Mouse (Mus musculus): ENCODE measurements at regions not wholly inside any gene's neighbourhood (a gene's known extent, or its start where the extent isn't known, plus 50 kb on each side); places are given as distances from the start of the nearest gene placed in this dataset.

- Histone ChIP-seq H3K36me3 (replicated peaks) (no peaks in the 10 kb centered on the region), H3K9me3 (peaks cover 13% of the 10 kb centered on the region), H3K27ac (replicated peaks) (no peak overlapping the region), H3K4me3 (no peak overlapping the region), H3K4me1 (peaks cover 6% of the 10 kb centered on the region; the same call in 1 of the 2 replicates), H3K27me3 (replicated peaks; ENCODE audit: low read depth, poor library complexity, severe bottlenecking) (no peaks in the 10 kb centered on the region)
- DNase-seq (ENCODE audit: low spot score): no peak
- WGBS: 74% methylated on average over 4 of the region's 4 CpGs
These were observed 201.8 kb downstream of the Foxo1 start for GRCm38 (mm10) chr3:52469900-52470299.

- Histone ChIP-seq H3K4me1 (peaks cover 6% of the 10 kb centered on the region; the same call in 1 of the 2 replicates), H3K9me3 (peaks cover 13% of the 10 kb centered on the region), H3K36me3 (replicated peaks) (no peaks in the 10 kb centered on the region), H3K27me3 (replicated peaks; ENCODE audit: low read depth, poor library complexity, severe bottlenecking) (no peaks in the 10 kb centered on the region), H3K27ac (replicated peaks) (no peak overlapping the region), H3K4me3 (no peak overlapping the region)
- 92% methylated on average over 5 of the region's 5 CpGs for WGBS
- DNase-seq (ENCODE audit: low spot score): no peak
These were observed 201.3 kb downstream of the Foxo1 start for GRCm38 (mm10) chr3:52469397-52469796.

DNA sequence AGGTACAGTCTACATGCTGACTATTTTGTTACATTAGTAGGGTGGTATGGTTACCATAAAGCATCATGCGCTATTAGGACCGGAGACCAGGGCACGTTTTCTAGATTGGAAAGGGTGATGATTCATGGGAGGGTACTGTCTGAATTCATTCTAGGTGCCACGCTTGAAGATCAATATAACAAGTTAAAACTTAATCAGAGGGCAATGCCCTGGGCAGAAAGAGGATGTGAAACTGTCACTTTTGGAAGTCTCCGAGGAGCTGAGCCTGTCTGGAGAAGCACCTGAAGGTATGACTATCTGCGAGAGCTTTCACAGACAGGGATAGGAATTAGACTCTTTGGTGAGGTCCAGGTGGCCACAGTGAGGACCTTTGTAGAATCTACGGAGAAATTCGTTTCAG is 200.2 kb downstream of the Foxo1 start:
- WGBS: 92% methylated on average over 8 of the region's 8 CpGs
- H3K27ac ChIP-seq (replicated peaks): no peak overlapping the region
- peaks cover 11% of the 10 kb centered on the region for H3K4me1 ChIP-seq
- peaks cover 13% of the 10 kb centered on the region for H3K9me3 ChIP-seq
- no peaks in the 10 kb centered on the region for H3K36me3 ChIP-seq (replicated peaks)
- no peak overlapping the region for H3K4me3 ChIP-seq
- no peak for DNase-seq (ENCODE audit: low spot score)
- H3K27me3 ChIP-seq (replicated peaks; ENCODE audit: low read depth, poor library complexity, severe bottlenecking): no peaks in the 10 kb centered on the region

DNA sequence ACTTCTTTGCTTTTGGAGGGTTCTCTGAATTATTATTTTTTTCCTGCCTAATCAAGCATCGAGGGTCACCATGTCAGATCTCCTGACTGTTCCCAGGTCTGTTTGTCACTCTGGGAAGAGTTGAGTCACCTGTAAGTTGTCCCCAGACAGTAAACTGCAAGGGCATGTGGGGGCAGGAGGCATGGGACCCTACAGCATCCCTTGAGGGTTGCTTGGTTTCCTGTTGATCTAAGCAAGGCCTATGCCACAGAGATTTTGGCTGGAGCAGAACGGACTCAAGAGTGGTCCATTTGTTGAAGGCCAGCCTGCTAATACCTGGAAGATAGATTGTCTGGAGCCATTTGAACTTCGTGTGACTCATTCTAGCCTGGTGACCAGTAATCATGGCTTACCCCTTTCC is 199.7 kb downstream of the Foxo1 start:
- peaks cover 13% of the 10 kb centered on the region for H3K9me3 ChIP-seq
- H3K27me3 ChIP-seq (replicated peaks; ENCODE audit: low read depth, poor library complexity, severe bottlenecking): no peaks in the 10 kb centered on the region
- 84% methylated on average over 3 of the region's 3 CpGs for WGBS
- DNase-seq (ENCODE audit: low spot score): no peak
- H3K27ac ChIP-seq (replicated peaks): no peak overlapping the region
- no peak overlapping the region for H3K4me3 ChIP-seq
- H3K4me1 ChIP-seq: peaks cover 11% of the 10 kb centered on the region
- no peaks in the 10 kb centered on the region for H3K36me3 ChIP-seq (replicated peaks)

DNA sequence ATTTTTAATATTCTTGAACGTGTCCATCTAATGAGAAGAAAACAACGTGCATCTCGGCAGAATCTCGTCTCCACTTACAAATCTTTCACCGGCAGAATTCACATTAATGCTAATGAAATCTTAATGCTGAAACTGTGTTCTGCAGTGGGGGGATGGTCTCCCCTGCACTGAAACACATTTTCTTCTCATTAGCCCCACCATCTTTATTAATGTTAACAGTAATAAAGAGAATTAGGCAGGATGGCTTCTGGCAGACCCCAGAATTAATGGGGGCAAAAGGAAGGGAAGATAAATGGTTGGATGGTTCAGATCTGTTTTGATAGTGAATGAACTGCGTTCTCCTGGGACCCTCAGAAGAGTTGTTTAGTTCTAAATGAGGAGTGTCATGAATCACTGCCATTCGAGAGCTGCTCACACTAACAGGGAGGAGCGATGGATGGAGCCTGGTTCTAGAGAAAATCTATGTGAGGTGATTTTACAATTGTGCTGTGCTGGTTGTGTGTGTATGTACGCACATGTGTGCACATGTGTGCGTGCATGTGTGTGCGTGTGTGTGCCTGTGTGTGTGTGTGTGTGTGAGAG is 198.9 kb downstream of the Foxo1 start:
- H3K27ac ChIP-seq (replicated peaks): no peak overlapping the region
- H3K27me3 ChIP-seq (replicated peaks; ENCODE audit: low read depth, poor library complexity, severe bottlenecking): no peaks in the 10 kb centered on the region
- H3K36me3 ChIP-seq (replicated peaks): no peaks in the 10 kb centered on the region
- H3K9me3 ChIP-seq: peaks cover 13% of the 10 kb centered on the region
- H3K4me1 ChIP-seq: peaks cover 11% of the 10 kb centered on the region
- DNase-seq (ENCODE audit: low spot score): no peak
- 87% methylated on average over 11 of the region's 11 CpGs for WGBS
- no peak overlapping the region for H3K4me3 ChIP-seq

GRCm38 (mm10) chr3:52466571-52466970 is 198.4 kb downstream of the Foxo1 start:
- Histone ChIP-seq H3K27ac (replicated peaks) (no peak overlapping the region), H3K4me1 (peaks cover 11% of the 10 kb centered on the region), H3K9me3 (peaks cover 10% of the 10 kb centered on the region), H3K36me3 (replicated peaks) (no peaks in the 10 kb centered on the region), H3K4me3 (no peak overlapping the region), H3K27me3 (replicated peaks; ENCODE audit: low read depth, poor library complexity, severe bottlenecking) (no peaks in the 10 kb centered on the region)
- no peak for DNase-seq (ENCODE audit: low spot score)
- WGBS: 80% methylated on average over 3 of the region's 3 CpGs

DNA sequence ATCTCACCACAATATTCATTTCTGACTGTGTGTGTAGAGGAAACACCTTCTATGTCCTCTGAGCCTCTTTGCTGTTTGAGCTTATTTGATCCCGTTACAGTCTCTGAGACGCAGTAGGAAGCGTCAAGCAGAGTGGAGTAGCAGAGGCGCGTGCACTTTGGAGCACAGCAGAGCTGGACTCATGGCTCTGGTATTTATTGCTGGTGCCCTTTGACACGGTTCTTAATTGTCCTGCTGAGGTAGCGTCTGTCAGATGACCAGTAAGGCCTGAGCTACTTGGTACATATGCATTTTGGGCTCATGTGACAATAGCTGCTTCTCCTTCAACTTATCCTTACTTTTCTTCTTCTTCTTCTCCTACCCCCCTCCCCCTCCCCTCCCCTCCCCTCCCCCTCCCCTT is 195.8 kb downstream of the Foxo1 start:
- Histone ChIP-seq H3K36me3 (replicated peaks) (no peaks in the 10 kb centered on the region), H3K4me3 (no peak overlapping the region), H3K27me3 (replicated peaks; ENCODE audit: low read depth, poor library complexity, severe bottlenecking) (no peaks in the 10 kb centered on the region), H3K27ac (replicated peaks) (no peak overlapping the region), H3K9me3 (no peaks in the 10 kb centered on the region), H3K4me1 (peaks cover 11% of the 10 kb centered on the region)
- peak; percentile 15 for DNase-seq (ENCODE audit: low spot score)
- WGBS: 46% methylated on average over 7 of the region's 7 CpGs

DNA sequence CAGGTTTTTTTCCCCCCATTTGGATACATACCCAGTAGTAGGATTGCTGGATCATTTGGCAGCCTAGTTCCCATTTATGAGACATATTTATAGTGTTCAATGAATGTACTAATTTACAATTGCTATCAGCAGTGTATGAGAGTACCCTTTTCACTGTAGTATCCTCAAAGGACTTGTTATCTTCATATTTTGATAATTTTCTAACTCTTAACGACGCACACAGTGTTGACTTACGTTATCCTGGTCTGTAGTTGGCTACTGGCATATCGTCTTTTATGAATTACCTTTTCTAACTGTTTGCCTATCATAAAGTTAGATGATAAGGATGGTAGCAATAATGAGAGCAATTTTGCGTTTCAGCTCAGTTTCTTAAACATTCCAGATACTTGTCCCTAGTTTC is 186.8 kb downstream of the Foxo1 start:
- Histone ChIP-seq H3K27me3 (replicated peaks; ENCODE audit: low read depth, poor library complexity, severe bottlenecking) (no peaks in the 10 kb centered on the region), H3K4me3 (no peak overlapping the region), H3K9me3 (no peaks in the 10 kb centered on the region), H3K36me3 (replicated peaks) (no peaks in the 10 kb centered on the region), H3K27ac (replicated peaks) (no peak overlapping the region), H3K4me1 (peaks cover 10% of the 10 kb centered on the region; the same call in 1 of the 2 replicates)
- no peak for DNase-seq (ENCODE audit: low spot score)
- 91% methylated on average over 5 of the region's 5 CpGs for WGBS

- H3K27me3 ChIP-seq (replicated peaks; ENCODE audit: low read depth, poor library complexity, severe bottlenecking): no peaks in the 10 kb centered on the region
- WGBS: 67% methylated on average over 3 of the region's 3 CpGs
- no peak for DNase-seq (ENCODE audit: low spot score)
- no peak overlapping the region for H3K4me3 ChIP-seq
- H3K27ac ChIP-seq (replicated peaks): no peak overlapping the region
- H3K4me1 ChIP-seq: peaks cover 10% of the 10 kb centered on the region; the same call in 1 of the 2 replicates
- no peaks in the 10 kb centered on the region for H3K36me3 ChIP-seq (replicated peaks)
- no peaks in the 10 kb centered on the region for H3K9me3 ChIP-seq
These were observed 184.9 kb downstream of the Foxo1 start for GRCm38 (mm10) chr3:52453041-52453440.

- H3K27ac ChIP-seq (replicated peaks): no peak overlapping the region
- H3K27me3 ChIP-seq (replicated peaks; ENCODE audit: low read depth, poor library complexity, severe bottlenecking): no peaks in the 10 kb centered on the region
- no peak overlapping the region for H3K4me3 ChIP-seq
- H3K4me1 ChIP-seq: peaks cover 10% of the 10 kb centered on the region; the same call in 1 of the 2 replicates
- no peaks in the 10 kb centered on the region for H3K36me3 ChIP-seq (replicated peaks)
- 41% methylated on average over 5 of the region's 5 CpGs for WGBS
- H3K9me3 ChIP-seq: no peaks in the 10 kb centered on the region
- DNase-seq (ENCODE audit: low spot score): no peak
These were observed 184.2 kb downstream of the Foxo1 start for GRCm38 (mm10) chr3:52452345-52452744.

GRCm38 (mm10) chr3:52446991-52447390 is 178.9 kb downstream of the Foxo1 start:
- Histone ChIP-seq H3K4me1 (peaks cover 10% of the 10 kb centered on the region), H3K27ac (replicated peaks) (no peak overlapping the region), H3K4me3 (no peak overlapping the region), H3K36me3 (replicated peaks) (no peaks in the 10 kb centered on the region), H3K9me3 (no peaks in the 10 kb centered on the region), H3K27me3 (replicated peaks; ENCODE audit: low read depth, poor library complexity, severe bottlenecking) (no peaks in the 10 kb centered on the region)
- no peak for DNase-seq (ENCODE audit: low spot score)
- 72% methylated on average over 1 of the region's 1 CpGs for whole genome bisulfite sequencing

DNA sequence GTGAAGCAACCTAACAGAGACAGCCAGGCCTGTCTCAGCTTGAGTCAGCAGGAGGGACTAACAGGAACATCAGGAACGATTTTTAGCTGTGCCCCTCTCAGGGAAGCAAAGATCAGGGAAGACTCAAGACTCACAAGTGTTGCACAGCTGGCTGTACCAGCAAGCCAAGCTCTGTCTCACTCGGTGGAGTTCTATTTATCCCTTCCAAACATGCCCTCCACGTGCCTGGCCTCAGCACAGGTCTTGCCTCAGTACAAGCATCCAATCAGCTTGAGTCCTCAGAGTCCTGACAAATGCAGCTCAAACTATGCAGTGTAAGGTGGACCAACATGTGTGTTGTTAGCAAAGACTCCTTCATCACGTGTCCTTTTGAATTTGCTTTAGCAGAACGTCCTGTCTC is 178.4 kb downstream of the Foxo1 start:
- peaks cover 7% of the 10 kb centered on the region for H3K4me1 ChIP-seq
- H3K27ac ChIP-seq (replicated peaks): no peak overlapping the region
- H3K9me3 ChIP-seq: no peaks in the 10 kb centered on the region
- no peak for DNase-seq (ENCODE audit: low spot score)
- H3K36me3 ChIP-seq (replicated peaks): no peaks in the 10 kb centered on the region
- no peaks in the 10 kb centered on the region for H3K27me3 ChIP-seq (replicated peaks; ENCODE audit: low read depth, poor library complexity, severe bottlenecking)
- H3K4me3 ChIP-seq: no peak overlapping the region
- 73% methylated on average over 5 of the region's 5 CpGs for WGBS

- H3K27ac ChIP-seq (replicated peaks): no peak overlapping the region
- WGBS: 85% methylated on average over 8 of the region's 8 CpGs
- no peak for DNase-seq (ENCODE audit: low spot score)
- no peaks in the 10 kb centered on the region for H3K9me3 ChIP-seq
- H3K4me1 ChIP-seq: peaks cover 4% of the 10 kb centered on the region
- no peaks in the 10 kb centered on the region for H3K27me3 ChIP-seq (replicated peaks; ENCODE audit: low read depth, poor library complexity, severe bottlenecking)
- no peaks in the 10 kb centered on the region for H3K36me3 ChIP-seq (replicated peaks)
- H3K4me3 ChIP-seq: no peak overlapping the region
These were observed 176.4 kb downstream of the Foxo1 start for GRCm38 (mm10) chr3:52444420-52445119.
